Mouse (Mus musculus) ES-Bruce4 (cell line): ENCODE results near the gene Zfp800.

ENCODE experiments used
- CTCF ChIP-seq: IDR thresholded peaks from one replicate; pipeline ENCODE4 v1.8.1; 2011; ENCODE audit warnings: low read depth, low read length
- EP300 ChIP-seq: IDR thresholded peaks from 2 replicates; pipeline ENCODE4 v1.6.1; 2011; ENCODE audit warnings: low read depth, low read length; ENCODE audit not compliant: insufficient read depth
- POLR2A ChIP-seq: IDR thresholded peaks from one replicate; pipeline ENCODE4 v1.8.1; 2011; ENCODE audit warnings: low read length; ENCODE audit not compliant: insufficient read depth

- TF ChIP-seq CTCF (no peak), POLR2A (no peak), EP300 (no peak)
Measured at GRCm38 (mm10) chr6:28419673-28420072, 21.9 kb upstream of the Zfp800 start.
